Mouse (Mus musculus): ENCODE data around the gene Ldhal6b.
"Not testable (repeated sequence)": the region's sequence is repeated elsewhere in the genome, so short reads cannot be mapped to it uniquely, and the experiment has no call there.

Ldhal6b gene

DNA sequence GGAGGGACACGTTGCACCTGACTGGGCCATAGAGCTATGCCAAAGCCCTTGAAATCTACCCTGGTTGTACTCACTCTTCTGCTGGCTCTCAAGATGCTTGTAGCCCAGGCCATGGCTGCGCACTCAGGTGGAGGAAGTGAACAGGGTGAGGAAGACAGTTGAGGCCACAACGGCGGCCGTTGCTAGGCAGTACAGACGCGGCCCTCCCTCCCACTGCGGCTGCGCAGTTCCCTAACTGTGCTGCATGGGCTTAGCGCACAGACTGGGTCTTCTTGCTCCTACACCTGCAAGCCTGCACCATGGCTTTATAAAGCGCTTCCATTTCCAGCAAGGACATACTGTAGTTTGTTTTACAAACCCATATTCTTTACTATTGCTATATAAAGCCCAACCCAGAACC lies at the start of gene Ldhal6b:
Gene Ldhal6b, minus strand, starts transcription at position 223 of the 400 bp plus-strand sequence.
- DNase-seq (ENCODE audit: low read depth, low spot score): no peak

GRCm38 (mm10) chr17:5467177-5467576 lies 48.6 kb upstream of the Ldhal6b start:
- no peak for DNase-seq (ENCODE audit: low read depth, low spot score)

GRCm38 (mm10) chr17:5466736-5467135 lies 48.2 kb upstream of the Ldhal6b start:
- no peak for DNase-seq (ENCODE audit: low read depth, low spot score)

- no peak for DNase-seq (ENCODE audit: low read depth, low spot score)
Observed at GRCm38 (mm10) chr17:5463912-5464311, 45.3 kb upstream of the Ldhal6b start.

GRCm38 (mm10) chr17:5453657-5454056 lies 35.1 kb upstream of the Ldhal6b start:
- peak; percentile 45 for DNase-seq (ENCODE audit: low read depth, low spot score)

- no peak for DNase-seq (ENCODE audit: low read depth, low spot score)
Observed at GRCm38 (mm10) chr17:5443751-5444150, 25.2 kb upstream of the Ldhal6b start.

- no peak for DNase-seq (ENCODE audit: low read depth, low spot score)
Observed at GRCm38 (mm10) chr17:5443260-5443659, 24.7 kb upstream of the Ldhal6b start.

DNA sequence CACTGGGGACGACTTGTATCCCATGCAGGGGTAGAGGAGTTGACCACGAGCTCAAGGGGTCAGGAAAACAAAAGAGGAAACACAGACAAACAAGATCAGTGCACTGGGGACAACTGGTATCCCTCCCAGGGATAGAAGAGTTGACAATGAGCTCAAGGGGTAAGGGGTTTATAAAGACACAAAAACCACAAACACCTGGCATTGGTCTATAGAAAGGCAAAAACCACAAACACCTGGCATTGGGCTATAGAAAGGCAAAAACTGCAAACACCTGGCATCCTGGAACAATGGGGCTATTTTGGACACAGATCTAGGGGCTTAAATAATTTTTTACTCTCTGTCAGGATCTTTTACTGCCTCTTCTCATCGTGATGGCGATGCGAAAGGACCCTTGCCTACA lies 23.8 kb upstream of the Ldhal6b start:
- not testable (repeated sequence) for DNase-seq (ENCODE audit: low read depth, low spot score)

DNA sequence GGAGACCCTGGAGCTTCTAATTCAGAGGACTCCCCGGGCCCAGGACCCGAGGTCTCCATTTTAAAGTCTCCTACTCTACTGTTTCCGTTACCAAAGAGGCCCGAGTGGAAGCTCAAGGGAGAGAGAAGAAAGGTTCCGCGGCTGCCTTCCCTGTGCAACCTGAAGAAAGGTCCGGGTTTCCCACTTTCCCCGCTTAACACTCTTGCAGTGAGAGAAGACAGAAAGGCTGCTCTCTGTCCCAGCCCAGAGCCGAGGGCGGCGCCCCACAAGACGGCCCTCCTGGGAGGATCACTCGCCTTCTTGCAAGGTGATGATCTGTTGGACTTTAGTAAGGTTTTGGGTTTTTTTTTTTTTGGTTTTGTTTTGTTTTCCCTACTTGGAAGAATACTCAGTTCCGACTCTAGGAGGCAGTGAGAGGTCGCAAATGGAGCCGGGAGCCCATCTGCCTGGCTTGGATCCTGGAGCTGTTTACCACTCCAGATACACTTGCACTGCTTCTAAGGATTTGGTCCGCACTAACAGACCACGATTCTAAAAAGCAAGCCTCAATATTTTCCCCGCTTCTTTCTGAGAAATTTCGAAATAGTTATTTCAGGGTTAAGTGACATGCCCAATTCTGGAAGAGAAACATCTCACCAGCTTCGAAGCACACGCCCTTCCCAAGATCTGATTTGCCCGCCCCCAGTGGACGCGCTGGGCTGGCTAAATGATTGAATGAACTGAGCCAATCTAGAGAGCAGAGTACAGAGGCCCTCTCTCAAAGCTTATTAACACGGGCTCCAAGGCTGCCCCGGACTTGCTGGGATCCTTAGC lies 21.8 kb upstream of the Ldhal6b start, which contains the start of gene Tmem242:
Gene Tmem242, minus strand, starts transcription at position 101 of the 813 bp plus-strand sequence.
- DNase-seq (ENCODE audit: low read depth, low spot score): peak; percentile 96

DNA sequence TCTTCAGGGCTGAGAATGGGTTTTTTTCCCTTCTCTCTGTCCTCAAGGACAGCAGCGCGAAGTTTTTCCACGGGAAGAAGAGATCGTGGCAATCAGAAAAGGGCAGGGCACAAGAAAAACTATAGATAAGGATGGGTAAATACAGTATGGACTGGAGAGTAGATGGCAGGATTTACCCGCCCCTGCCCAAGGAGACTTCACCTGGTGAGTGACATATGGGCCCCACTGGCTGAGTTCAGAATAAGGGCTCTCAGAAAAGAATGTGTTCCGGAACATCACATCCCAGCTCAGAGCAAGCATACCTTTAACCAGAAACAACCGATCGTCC lies 21.2 kb upstream of the Ldhal6b start:
- DNase-seq (ENCODE audit: low read depth, low spot score): no peak

GRCm38 (mm10) chr17:5429772-5430133 lies 11.2 kb upstream of the Ldhal6b start:
- no peak for DNase-seq (ENCODE audit: low read depth, low spot score)

GRCm38 (mm10) chr17:5429090-5429771 lies 10.7 kb upstream of the Ldhal6b start:
- DNase-seq (ENCODE audit: low read depth, low spot score): peak; percentile 98

DNA sequence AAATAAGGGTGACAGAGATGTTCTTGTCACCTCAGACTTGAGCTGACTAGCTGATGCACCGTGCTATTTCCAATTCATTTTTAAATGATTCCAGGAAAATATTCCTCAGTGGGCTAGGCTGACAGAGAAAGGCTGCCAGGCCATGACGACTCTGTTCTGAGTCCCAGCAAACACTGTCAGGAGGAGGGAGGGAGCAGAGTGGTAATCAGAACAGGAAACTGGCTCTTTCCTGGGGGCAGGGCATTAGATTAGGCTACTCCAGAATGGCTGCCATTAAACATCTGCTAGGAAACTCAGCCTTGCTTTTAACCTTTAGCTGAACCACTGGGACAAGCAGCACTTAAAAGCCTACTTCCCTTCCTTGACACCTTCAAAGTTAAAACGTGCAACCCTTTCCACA lies 6.6 kb upstream of the Ldhal6b start:
- DNase-seq (ENCODE audit: low read depth, low spot score): no peak

GRCm38 (mm10) chr17:5424156-5424555 lies 5.6 kb upstream of the Ldhal6b start:
- peak; percentile 80 for DNase-seq (ENCODE audit: low read depth, low spot score)

DNA sequence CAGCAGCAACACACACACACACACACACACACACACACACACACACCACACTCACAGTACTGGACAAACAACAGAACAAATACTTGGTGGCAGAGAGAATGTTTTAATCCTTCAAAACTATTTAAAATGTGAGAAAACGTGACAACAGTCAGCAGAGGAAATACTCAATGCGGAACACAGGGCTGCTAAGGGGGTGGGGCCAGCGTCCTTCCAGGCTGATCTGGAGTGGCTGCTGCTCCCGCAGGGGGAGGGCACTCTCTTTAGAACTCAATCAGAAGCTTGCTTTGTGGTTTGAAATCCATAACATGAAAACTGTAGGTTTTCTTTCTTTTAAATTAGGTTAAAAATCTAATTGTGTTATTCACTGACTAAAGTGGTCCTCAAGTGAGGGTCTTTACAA lies 3.3 kb upstream of the Ldhal6b start:
- no peak for DNase-seq (ENCODE audit: low read depth, low spot score)

- DNase-seq (ENCODE audit: low read depth, low spot score): no peak
Observed at GRCm38 (mm10) chr17:5419771-5420518, 1.4 kb upstream of the Ldhal6b start.

GRCm38 (mm10) chr17:5419056-5419455 lies 489 bp upstream of the Ldhal6b start:
- no peak for DNase-seq (ENCODE audit: low read depth, low spot score)

GRCm38 (mm10) chr17:5416518-5416917 lies 2.0 kb downstream of the Ldhal6b start:
- DNase-seq (ENCODE audit: low read depth, low spot score): no peak

- no peak for DNase-seq (ENCODE audit: low read depth, low spot score)
Observed at GRCm38 (mm10) chr17:5414041-5414440, 4.5 kb downstream of the Ldhal6b start.

GRCm38 (mm10) chr17:5413350-5413749 lies 5.2 kb downstream of the Ldhal6b start:
- no peak for DNase-seq (ENCODE audit: low read depth, low spot score)

DNA sequence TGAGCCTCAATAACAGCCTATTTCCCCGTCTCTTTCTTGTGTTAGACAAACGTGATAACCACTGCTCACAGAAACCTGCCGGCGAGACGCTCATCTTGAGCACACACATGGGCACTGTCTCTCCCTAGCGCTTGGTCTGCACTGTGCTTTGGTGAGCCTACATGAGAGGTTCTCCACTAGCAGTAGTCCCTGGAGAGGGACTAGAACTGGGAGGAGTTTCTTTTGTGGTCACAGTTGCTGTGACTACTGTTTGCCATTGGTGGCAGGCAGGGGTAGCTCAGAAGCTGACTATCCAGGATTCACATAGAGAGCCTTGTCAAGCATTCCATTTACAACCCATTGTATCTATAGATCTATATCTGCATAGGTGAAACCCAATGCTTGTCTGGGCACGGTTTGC lies 5.8 kb downstream of the Ldhal6b start:
- DNase-seq (ENCODE audit: low read depth, low spot score): no peak

DNA sequence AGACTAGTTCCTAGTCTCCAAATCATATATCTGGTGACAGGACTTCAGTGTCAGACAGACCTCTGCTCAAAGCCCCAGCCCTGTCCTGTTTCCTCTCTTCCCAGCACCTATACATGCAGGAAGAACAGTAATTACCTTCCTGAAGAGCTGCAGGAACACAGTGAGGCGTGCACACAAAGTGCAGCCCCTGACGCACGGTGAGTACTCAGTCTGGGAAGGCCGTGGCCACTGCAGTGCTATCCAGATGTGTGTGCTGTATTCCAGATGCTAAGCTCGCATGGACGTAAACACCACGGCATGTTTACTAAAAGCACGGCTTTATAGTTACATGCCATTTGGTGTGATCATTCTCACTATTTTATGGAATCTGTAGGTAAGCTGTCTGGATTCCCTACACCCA lies 6.3 kb downstream of the Ldhal6b start:
- no peak for DNase-seq (ENCODE audit: low read depth, low spot score)
